Mouse (Mus musculus) spleen, postnatal 36 days (tissue): ENCODE measurements around the gene Shisa5.

Source experiments
- DNase-seq, 2 experiments: peaks; one replicate each; pipeline ENCODE4 v3.0.0; 2022; ENCODE audit warnings: low spot score in 2 of 2, mixed read lengths in 1 of 2

The Shisa5 gene

GRCm38 (mm10) chr9:109038086-109038895, at the start of gene Shisa5:
Gene Shisa5, plus strand, starts transcription at chr9:109038565.
- peak; percentile 79 to 82 for DNase-seq

GRCm38 (mm10) chr9:108989802-108990461, 48.4 kb upstream of the Shisa5 start:
- no peak for DNase-seq

- no peak for DNase-seq
These were observed 47.9 kb upstream of the Shisa5 start for GRCm38 (mm10) chr9:108990462-108990820.

GRCm38 (mm10) chr9:108991428-108992084, 46.8 kb upstream of the Shisa5 start, which contains the start of gene Pfkfb4:
Gene Pfkfb4, plus strand, starts transcription at chr9:108991778.
- DNase-seq = peak; percentile 99 to 100

- DNase-seq = no peak
These were observed 46.3 kb upstream of the Shisa5 start for GRCm38 (mm10) chr9:108992085-108992469.

- no peak for DNase-seq
These were observed 45.6 kb upstream of the Shisa5 start for GRCm38 (mm10) chr9:108992620-108993361.

- DNase-seq = no peak
These were observed 42.0 kb upstream of the Shisa5 start for GRCm38 (mm10) chr9:108996411-108996810.

- no peak for DNase-seq
These were observed 39.8 kb upstream of the Shisa5 start for GRCm38 (mm10) chr9:108998287-108999166.

GRCm38 (mm10) chr9:108999167-108999526, 39.2 kb upstream of the Shisa5 start:
- DNase-seq = peak; percentile 42 to 44

GRCm38 (mm10) chr9:109000726-109001125, 37.6 kb upstream of the Shisa5 start:
- peak; percentile 55 to 67 for DNase-seq

- DNase-seq = peak in 1 of 2 experiments; percentile 30
These were observed 35.2 kb upstream of the Shisa5 start for GRCm38 (mm10) chr9:109003201-109003600.

GRCm38 (mm10) chr9:109007025-109007780, 31.2 kb upstream of the Shisa5 start:
- DNase-seq = no peak

- no peak for DNase-seq
These were observed 30.3 kb upstream of the Shisa5 start for GRCm38 (mm10) chr9:109008081-109008480.

GRCm38 (mm10) chr9:109008994-109009635, 29.2 kb upstream of the Shisa5 start:
- no peak for DNase-seq

- no peak for DNase-seq
These were observed 28.6 kb upstream of the Shisa5 start for GRCm38 (mm10) chr9:109009636-109010315.

- DNase-seq = no peak
These were observed 28.1 kb upstream of the Shisa5 start for GRCm38 (mm10) chr9:109010316-109010690.

- DNase-seq = no peak
These were observed 23.0 kb upstream of the Shisa5 start for GRCm38 (mm10) chr9:109015397-109015796.

GRCm38 (mm10) chr9:109016973-109017604, 21.3 kb upstream of the Shisa5 start:
- DNase-seq = no peak

- DNase-seq = peak; percentile 67 to 74
These were observed 16.9 kb upstream of the Shisa5 start for GRCm38 (mm10) chr9:109021428-109021827.
